Mouse (Mus musculus) G1E (cell line): ENCODE measurements around the gene Tdgf1. TPM values are rescaled to one million over a fixed set of nuclear protein-coding genes. Genes with fewer than 3 reads are reported as not detected.

Source experiments
- ATAC-seq: 2 replicates; pipeline ENCODE4 v1.8.0; 2016; ENCODE audit warnings: mild to moderate bottlenecking; ENCODE audit not compliant: insufficient number of reproducible peaks, poor library complexity, low FRiP score, severe bottlenecking; ENCODE audit errors: extremely low read depth
- DNase-seq: peaks from one replicate; pipeline ENCODE4 v3.0.0; 2012; ENCODE audit warnings: low spot score
- H3K27me3 ChIP-seq: 2 replicates; pipeline ENCODE4 v1.6.1; 2012; ENCODE audit warnings: mild to moderate bottlenecking, low read length, inconsistent platforms; ENCODE audit not compliant: insufficient read depth
- H3K36me3 ChIP-seq: replicated peaks from 2 replicates; pipeline ENCODE3; 2012; ENCODE audit warnings: mild to moderate bottlenecking, inconsistent platforms
- H3K4me1 ChIP-seq: 2 replicates; pipeline ENCODE4 v1.6.1; 2012; ENCODE audit warnings: low read depth, low read length, inconsistent platforms, mixed read lengths; ENCODE audit not compliant: insufficient read depth
- H3K4me3 ChIP-seq: 2 replicates; pipeline ENCODE4 v1.5.1; 2012; ENCODE audit warnings: low read depth, mild to moderate bottlenecking, inconsistent platforms, low read length, moderate library complexity, mixed read lengths
- H3K9me3 ChIP-seq: replicated peaks from 2 replicates; pipeline ENCODE4 v1.6.1; 2012; ENCODE audit warnings: inconsistent platforms
- CTCF ChIP-seq: IDR thresholded peaks from 2 replicates; pipeline ENCODE4 v1.5.1; 2012; ENCODE audit warnings: low read depth, low read length, inconsistent platforms, mixed read lengths
- GATA1 ChIP-seq: IDR thresholded peaks from 2 replicates; pipeline ENCODE4 v1.6.1; 2012; ENCODE audit warnings: borderline replicate concordance, low read length, inconsistent platforms, mixed read lengths
- GATA2 ChIP-seq: IDR thresholded peaks from 2 replicates; pipeline ENCODE4 v1.6.1; 2012; ENCODE audit warnings: low read depth, low read length, inconsistent platforms, borderline replicate concordance
- POLR2AphosphoS5 ChIP-seq: IDR thresholded peaks from 2 replicates; pipeline ENCODE4 v1.6.1; 2012; ENCODE audit warnings: low read depth, low read length, inconsistent platforms; ENCODE audit not compliant: insufficient replicate concordance
- TAL1 ChIP-seq: conservative IDR thresholded peaks from 2 replicates; pipeline ENCODE4 v1.6.1; 2012; ENCODE audit warnings: low read depth, low read length, inconsistent platforms, mixed read lengths
- polyA plus RNA-seq: library from polyadenylated mRNA; stranded (reverse); fragments of >175 nt; gene quantifications from 2 replicates; pipeline ENCODE4 v1.2.3, GENCODE M21; 2012
- total RNA-seq, 2 experiments: library from RNA; stranded (forward) in 1 of 2; stranded (reverse) in 1 of 2; fragments of 200-1000 nt in 1 of 2; fragments of >200 nt in 1 of 2; fragmentation: Nextera tagmentation in 1 of 2; gene quantifications; 2 replicates each; pipeline ENCODE4 v1.2.3; 2014 to 2017

The Tdgf1 gene
- total and polyA plus RNA-seq, 3 experiments: 0.60 TPM; not detected in 2

DNA sequence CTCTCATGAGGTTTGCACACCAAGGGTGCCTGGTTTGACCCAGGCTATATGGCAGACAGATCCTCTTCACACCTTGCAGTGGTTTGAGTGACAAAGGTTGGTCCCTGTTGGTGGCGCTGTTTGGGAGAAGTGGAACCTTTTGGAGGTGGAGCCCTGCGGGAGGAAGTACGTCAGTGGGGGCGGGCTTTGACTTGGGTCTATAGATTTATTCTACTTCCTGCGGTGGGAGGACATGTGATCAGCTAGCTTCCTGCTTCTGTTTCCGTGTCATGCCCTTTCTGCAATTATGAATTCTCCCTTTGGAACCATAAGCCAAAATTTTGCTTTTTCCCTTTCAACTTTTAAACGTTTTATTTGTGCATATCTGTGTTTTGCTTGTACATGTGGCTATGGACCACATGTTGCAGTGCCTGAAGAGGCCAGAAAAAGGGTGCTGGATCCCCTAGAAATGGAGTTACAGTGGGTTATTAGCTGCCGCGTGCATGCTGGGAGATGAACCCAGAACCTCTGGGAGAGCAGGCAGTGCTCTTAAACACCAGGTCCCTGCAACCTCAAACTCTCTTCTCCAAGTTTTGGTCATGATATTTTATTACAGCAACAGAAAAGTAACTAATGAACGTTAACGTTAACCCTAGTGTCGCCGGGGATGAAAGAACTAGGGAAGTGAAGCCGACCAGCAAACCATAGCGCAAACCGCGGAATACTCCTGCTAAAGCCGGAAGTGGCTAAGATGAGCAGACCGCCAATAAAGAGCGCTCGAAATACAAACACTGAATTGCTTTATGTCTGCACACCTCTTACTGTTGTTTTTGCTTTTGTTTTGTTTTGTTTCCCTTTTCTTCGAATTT, 19.3 kb upstream of the Tdgf1 start:
- Histone ChIP-seq H3K9me3 (no peaks in the 10 kb centered on the region), H3K27me3 (no peaks in the 10 kb centered on the region), H3K4me3 (no peak overlapping the region), H3K4me1 (no peaks in the 10 kb centered on the region), H3K36me3 (no peaks in the 10 kb centered on the region)
- DNase-seq (no peak), ATAC-seq (no peak)
- no peak for TF ChIP-seq TAL1
- no peak for TF ChIP-seq POLR2AphosphoS5
- TF ChIP-seq CTCF: no peak
- no peak for TF ChIP-seq GATA1
- no peak for TF ChIP-seq GATA2

GRCm38 (mm10) chr9:110963566-110964115, 17.7 kb upstream of the Tdgf1 start:
- no peaks in the 10 kb centered on the region for H3K36me3 ChIP-seq
- TF ChIP-seq GATA1 (no peak), TAL1 (no peak), GATA2 (no peak), CTCF (no peak), POLR2AphosphoS5 (no peak)
- ATAC-seq: no peak
- no peak overlapping the region for H3K4me3 ChIP-seq
- no peaks in the 10 kb centered on the region for H3K27me3 ChIP-seq
- no peaks in the 10 kb centered on the region for H3K4me1 ChIP-seq
- no peak for DNase-seq
- H3K9me3 ChIP-seq: no peaks in the 10 kb centered on the region

GRCm38 (mm10) chr9:110961386-110961785, 15.4 kb upstream of the Tdgf1 start:
- TF ChIP-seq GATA2: no peak
- TF ChIP-seq TAL1: no peak
- no peak for TF ChIP-seq POLR2AphosphoS5
- Histone ChIP-seq H3K9me3 (no peaks in the 10 kb centered on the region), H3K27me3 (0 out of 2 replicates have a peak, but pooled peaks cover 3% of the 10 kb centered on the region)

DNA sequence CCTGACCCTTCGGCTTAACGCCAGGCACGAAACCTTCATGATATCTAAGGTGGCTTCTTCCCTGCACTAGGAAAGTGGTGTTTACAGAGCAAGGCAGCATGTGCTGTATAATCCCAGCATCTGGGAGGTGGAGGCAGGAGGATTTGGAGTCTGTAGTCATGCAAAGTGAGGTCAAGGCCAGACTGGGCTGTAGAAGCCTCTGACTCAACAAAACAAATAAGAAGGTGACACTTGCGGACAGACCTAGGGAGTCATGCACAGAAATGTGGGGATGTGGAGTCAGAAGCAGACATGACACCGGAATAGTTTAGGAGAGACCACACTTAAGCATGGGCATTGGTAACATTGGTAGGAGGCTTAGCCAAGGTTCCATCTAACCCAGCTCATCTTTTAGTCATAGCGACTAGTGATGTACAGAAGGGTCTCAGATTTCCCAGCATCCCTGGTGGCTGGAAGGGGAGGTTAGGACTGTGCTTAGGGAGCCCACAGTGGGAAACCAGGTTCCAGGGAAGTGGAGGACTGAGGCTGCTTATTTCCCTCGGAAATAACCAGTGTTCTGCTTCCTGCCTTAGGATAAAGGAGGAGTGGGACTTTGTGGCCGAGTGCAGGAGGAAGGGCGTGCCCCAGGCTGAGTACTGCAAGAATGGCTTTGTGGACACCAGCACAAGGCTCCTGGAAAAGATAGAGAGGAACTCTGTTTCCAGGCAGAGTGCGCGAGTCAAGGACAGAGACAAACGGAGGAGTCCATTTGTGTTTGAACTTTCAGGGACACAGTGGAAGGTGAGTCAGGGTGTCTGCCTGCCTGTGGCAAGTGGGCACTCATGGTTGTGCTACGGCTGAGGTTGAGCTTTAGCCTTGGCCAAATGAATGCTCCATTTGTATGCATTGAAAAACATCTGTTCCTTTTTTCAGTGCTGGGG, 14.5 kb upstream of the Tdgf1 start:
- no peaks in the 10 kb centered on the region for H3K36me3 ChIP-seq
- TF ChIP-seq CTCF (no peak), GATA2 (no peak), GATA1 (no peak), POLR2AphosphoS5 (no peak), TAL1 (no peak)
- ATAC-seq (no peak), DNase-seq (no peak)
- H3K27me3 ChIP-seq: peaks cover 7% of the 10 kb centered on the region; the same call in 1 of the 2 replicates
- no peak overlapping the region for H3K4me3 ChIP-seq
- H3K4me1 ChIP-seq: no peaks in the 10 kb centered on the region
- H3K9me3 ChIP-seq: no peaks in the 10 kb centered on the region

More at GRCm38 (mm10) chr9:110961386-110961785, 15.4 kb upstream of the Tdgf1 start:
- Histone ChIP-seq H3K4me3 (no peak overlapping the region), H3K4me1 (no peaks in the 10 kb centered on the region), H3K36me3 (no peaks in the 10 kb centered on the region)
- DNase-seq: no peak
- no peak for ATAC-seq

DNA sequence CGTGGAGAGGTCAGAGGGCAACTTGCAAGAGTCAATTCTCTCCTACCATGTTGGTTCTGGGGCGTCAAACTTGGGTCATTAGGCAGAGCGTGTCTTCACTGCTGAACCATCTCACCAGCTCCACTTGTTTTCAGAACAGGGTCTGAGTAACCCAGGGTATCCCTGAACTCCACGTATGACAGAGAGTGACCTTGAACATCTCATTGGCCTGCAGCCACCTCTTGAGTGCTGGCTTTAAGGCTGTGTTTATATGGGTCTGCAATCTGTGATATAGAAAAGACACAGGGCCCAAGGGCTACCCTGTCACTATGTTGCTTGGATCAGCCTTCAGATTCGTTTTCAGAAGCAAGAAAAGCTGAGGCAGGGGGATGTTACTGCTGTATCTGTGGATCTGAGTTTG, 13.7 kb upstream of the Tdgf1 start:
- H3K4me3 ChIP-seq: no peak overlapping the region
- TF ChIP-seq TAL1: no peak
- no peak for TF ChIP-seq CTCF
- no peak for TF ChIP-seq GATA2
- TF ChIP-seq POLR2AphosphoS5: no peak
- no peak for TF ChIP-seq GATA1
- H3K4me1 ChIP-seq: no peaks in the 10 kb centered on the region
- H3K27me3 ChIP-seq: peaks cover 7% of the 10 kb centered on the region; the same call in 1 of the 2 replicates
- DNase-seq (no peak), ATAC-seq (no peak)
- no peaks in the 10 kb centered on the region for H3K36me3 ChIP-seq
- no peaks in the 10 kb centered on the region for H3K9me3 ChIP-seq

DNA sequence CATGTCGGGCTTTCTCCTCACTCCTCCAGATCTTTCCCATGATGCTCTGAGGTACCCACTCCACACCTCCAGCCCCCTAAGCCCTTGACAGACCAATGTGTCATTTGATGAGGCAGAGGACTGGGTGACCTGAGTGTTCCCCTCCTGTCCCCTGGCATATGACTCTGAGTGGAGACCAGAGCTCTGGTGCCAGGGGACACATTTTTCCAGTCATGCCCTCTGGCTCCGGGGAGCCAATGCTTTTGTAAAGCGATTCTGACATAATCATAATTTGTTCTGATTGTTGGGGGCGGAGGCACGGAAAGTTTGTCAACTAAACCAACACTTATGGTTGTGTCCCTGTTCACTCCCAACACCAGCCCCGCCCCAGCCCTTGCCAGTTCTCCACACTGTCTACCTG, 10.0 kb upstream of the Tdgf1 start:
- TF ChIP-seq POLR2AphosphoS5 (no peak), GATA2 (no peak), TAL1 (no peak), GATA1 (no peak)
- H3K4me1 ChIP-seq: no peaks in the 10 kb centered on the region
- H3K9me3 ChIP-seq: no peaks in the 10 kb centered on the region
- no peak overlapping the region for H3K4me3 ChIP-seq
- H3K27me3 ChIP-seq: peaks cover 23% of the 10 kb centered on the region
- no peak for ATAC-seq
- DNase-seq: no peak
- H3K36me3 ChIP-seq: no peaks in the 10 kb centered on the region
